Mouse (Mus musculus) embryonic fibroblast, embryonic 13.5 days (primary cell): Measurements from ENCODE around the gene Tlk1. TPM values are rescaled to one million over a fixed set of nuclear protein-coding genes. Genes with fewer than 3 reads are reported as not detected.

Experiments used
- H3K27ac ChIP-seq: 2 replicates; pipeline ENCODE4 v1.5.1; 2012; ENCODE audit warnings: low read length, control low read depth, inconsistent platforms; ENCODE audit not compliant: insufficient read depth
- H3K4me1 ChIP-seq: 2 replicates; pipeline ENCODE4 v1.6.1; 2011; ENCODE audit warnings: low read length; ENCODE audit not compliant: control insufficient read depth, insufficient read depth
- H3K4me3 ChIP-seq: 2 replicates; pipeline ENCODE4 v1.5.1; 2011; ENCODE audit warnings: mild to moderate bottlenecking, control low read depth, low read length; ENCODE audit not compliant: insufficient read depth
- CTCF ChIP-seq: IDR thresholded peaks from 2 replicates; pipeline ENCODE4 v1.5.1; 2011; ENCODE audit warnings: mild to moderate bottlenecking, control low read depth, low read length, moderate library complexity, borderline replicate concordance; ENCODE audit not compliant: insufficient read depth
- POLR2A ChIP-seq: IDR thresholded peaks from 2 replicates; pipeline ENCODE4 v1.6.1; 2011; ENCODE audit warnings: low read depth, mild to moderate bottlenecking, control low read depth, low read length, moderate library complexity
- polyA plus RNA-seq: library from polyadenylated mRNA; stranded (reverse); fragments of >200 nt; gene quantifications from 2 replicates; pipeline ENCODE4 v1.2.4, GENCODE M21; 2011; ENCODE audit warnings: low read depth; ENCODE audit not compliant: missing spikeins, insufficient read length

The Tlk1 gene
- polyA plus RNA-seq, 1 experiment = 59.1 TPM

DNA sequence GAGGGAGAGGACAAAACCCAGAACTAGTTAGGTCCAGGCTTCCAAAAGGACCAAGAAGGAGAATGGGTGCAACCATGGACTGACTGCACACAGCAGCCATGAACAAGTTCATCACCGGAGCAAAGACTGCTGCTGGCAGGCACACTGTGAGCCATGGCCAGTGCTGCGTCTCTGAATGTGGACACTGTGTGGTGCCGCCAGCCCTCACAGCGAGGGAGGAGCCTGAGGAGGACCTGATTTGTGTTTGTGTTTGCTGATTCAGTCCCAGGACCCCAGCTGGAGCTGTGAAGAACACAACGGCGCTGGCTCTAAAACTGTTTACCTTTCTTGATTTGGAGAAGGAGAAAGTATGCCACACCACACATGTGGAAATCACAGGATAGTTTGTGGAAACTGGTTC is 22.9 kb downstream of the Tlk1 start:
- no peak overlapping the region for H3K4me3 ChIP-seq

DNA sequence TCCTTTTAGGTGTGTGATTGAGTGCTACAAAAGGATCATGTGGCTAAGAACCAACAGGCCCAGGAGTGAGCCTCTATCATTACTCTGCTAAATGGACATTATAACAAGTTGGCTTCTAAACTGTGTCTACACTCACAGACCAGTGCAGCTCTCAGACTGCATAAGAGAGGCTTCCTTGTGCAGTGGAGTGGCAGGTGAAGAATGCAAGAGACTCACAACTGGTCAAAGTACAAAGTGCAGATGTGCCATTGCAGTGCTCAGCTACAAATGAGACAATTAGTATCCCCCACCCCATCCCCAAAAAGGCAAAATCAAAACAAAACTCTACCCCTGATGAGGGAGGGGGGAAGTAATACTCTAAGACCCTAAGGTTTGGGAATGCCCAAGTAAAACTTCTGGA is 24.0 kb downstream of the Tlk1 start:
- Histone ChIP-seq H3K4me1 (peaks cover 2% of the 10 kb centered on the region; the same call in 1 of the 2 replicates), H3K27ac (no peak overlapping the region), H3K4me3 (no peak overlapping the region)
- TF ChIP-seq CTCF (no peak), POLR2A (no peak)

More for the DNA sequence above, 22.9 kb downstream of the Tlk1 start:
- H3K4me1 ChIP-seq = peaks cover 2% of the 10 kb centered on the region; the same call in 1 of the 2 replicates
- H3K27ac ChIP-seq = no peak overlapping the region
- TF ChIP-seq POLR2A (no peak), CTCF (no peak)

DNA sequence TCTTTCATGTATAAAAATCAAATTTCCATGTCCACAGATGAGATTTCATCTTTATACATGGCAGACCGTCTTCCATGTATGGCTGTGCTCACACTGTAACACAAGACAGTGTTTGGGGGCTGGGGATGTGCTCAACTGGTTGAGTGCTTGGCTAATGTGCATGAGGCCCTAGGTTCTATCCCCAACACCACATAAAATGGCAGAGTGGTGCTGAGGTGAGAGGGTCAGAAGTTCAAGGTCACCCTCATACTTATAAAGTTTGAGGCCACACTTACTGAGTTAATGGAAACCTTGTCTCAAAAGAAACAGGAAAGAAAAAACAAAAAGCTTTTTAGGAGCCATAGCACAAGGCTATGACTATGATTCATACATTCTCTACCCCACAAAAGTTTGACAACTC is 25.1 kb downstream of the Tlk1 start:
- TF ChIP-seq POLR2A = no peak
- TF ChIP-seq CTCF = no peak

DNA sequence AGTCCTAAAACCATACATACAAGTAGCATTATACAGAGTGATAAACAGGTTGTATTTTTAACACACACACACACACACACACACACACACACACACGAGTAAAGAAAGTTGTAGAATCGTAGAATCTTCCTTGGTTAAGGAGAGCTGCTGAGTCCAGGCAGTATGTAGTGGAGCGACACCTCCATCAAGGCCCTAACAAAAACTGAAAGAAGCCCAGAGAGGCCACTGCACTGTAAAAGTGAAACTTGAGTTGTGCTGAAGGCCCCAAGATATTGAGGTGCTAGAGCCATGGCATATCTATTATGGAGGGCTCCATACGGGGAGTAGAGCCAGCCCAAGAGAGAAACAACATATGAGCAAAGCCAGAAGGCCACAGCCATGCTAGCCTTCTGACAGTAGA is 32.3 kb downstream of the Tlk1 start:
- Histone ChIP-seq H3K4me3 (no peak overlapping the region), H3K27ac (no peak overlapping the region), H3K4me1 (no peaks in the 10 kb centered on the region)
- TF ChIP-seq CTCF = no peak
- no peak for TF ChIP-seq POLR2A

More for the DNA sequence above, 25.1 kb downstream of the Tlk1 start:
- Histone ChIP-seq H3K27ac (no peak overlapping the region), H3K4me3 (no peak overlapping the region), H3K4me1 (peaks cover 2% of the 10 kb centered on the region; the same call in 1 of the 2 replicates)

DNA sequence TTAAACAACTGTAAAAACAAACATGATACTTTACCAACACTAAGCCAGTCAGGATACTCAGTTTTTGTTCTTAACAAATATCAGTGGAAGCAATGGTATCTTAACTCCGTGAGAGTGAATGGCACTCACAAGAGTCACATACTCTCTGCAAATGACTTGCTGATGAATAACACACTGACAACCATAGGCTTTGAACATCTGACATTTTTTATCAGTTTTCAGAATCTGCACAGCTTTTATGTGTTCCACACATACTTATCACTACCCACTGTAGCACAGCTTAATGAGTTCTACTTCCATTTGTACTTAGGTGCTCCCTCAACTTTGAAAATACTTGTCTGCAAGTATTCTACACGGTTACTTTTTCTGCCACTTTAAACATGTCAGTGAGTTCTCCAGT is 35.3 kb downstream of the Tlk1 start:
- no peaks in the 10 kb centered on the region for H3K4me1 ChIP-seq
- no peak overlapping the region for H3K4me3 ChIP-seq

DNA sequence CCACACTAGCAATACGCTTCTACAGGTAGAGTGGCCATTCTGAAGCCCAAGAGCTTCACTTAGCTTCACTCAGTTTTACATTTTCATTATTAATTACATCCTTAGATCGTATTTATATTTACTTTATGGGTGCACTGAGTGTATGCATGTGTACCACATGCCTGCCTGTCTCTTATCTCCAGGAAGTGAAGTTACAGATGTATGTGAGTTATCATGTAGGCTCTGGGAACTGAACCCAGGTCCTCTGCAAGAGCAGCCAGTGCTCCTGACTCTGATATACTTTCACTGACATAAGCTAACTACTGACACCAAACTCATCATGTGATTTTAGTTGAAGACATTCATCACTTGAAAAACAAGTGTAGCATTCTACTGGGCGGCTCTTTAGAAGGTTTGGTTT is 36.2 kb downstream of the Tlk1 start:
- TF ChIP-seq CTCF (no peak), POLR2A (no peak)
- H3K27ac ChIP-seq = no peak overlapping the region
- no peaks in the 10 kb centered on the region for H3K4me1 ChIP-seq

More for the DNA sequence above, 35.3 kb downstream of the Tlk1 start:
- TF ChIP-seq CTCF = no peak
- no peak for TF ChIP-seq POLR2A
- H3K27ac ChIP-seq = no peak overlapping the region

DNA sequence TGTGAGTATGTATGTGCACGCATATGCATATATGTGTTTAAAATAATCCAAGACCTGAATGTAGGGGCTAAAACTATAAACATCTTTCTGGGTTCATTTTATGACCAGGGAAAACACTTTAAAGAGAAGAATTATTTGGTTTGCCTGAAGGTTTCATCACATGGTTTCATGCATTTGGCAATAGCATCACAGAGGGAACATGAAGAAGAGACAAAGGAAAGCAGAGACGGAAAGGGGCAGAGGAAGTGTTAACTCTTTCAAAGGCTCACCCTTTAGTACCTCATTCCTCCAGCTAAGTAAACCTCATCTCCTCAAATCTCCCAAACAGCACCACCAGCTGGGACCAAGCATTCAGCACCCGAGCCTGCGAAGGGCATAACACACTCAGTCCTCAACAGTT is 41.1 kb downstream of the Tlk1 start:
- no peak overlapping the region for H3K27ac ChIP-seq
- H3K4me1 ChIP-seq = no peaks in the 10 kb centered on the region
- no peak overlapping the region for H3K4me3 ChIP-seq
- TF ChIP-seq CTCF (no peak), POLR2A (no peak)

More for the DNA sequence above, 36.2 kb downstream of the Tlk1 start:
- no peak overlapping the region for H3K4me3 ChIP-seq

DNA sequence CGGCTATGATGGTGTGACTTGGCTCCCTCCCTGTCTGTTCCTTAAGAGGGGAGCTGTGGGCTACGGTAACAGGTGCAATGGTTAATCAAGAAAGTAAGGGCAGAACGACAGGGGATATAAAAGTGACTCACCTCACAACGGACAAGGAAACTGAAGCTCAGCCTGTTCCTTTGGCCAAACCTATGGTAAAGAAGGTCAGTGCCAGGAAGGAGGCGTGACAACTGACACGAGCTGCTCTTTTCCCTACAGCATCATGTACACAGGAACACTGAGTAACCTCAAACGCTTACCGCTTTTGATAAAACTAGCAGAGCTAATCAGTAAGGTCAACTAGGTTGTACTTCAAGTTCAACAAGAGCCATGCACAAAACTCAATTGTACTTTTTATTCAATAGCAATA is 42.0 kb downstream of the Tlk1 start:
- H3K4me1 ChIP-seq = no peaks in the 10 kb centered on the region
- H3K4me3 ChIP-seq = no peak overlapping the region
- TF ChIP-seq POLR2A (no peak), CTCF (no peak)
- H3K27ac ChIP-seq = no peak overlapping the region

DNA sequence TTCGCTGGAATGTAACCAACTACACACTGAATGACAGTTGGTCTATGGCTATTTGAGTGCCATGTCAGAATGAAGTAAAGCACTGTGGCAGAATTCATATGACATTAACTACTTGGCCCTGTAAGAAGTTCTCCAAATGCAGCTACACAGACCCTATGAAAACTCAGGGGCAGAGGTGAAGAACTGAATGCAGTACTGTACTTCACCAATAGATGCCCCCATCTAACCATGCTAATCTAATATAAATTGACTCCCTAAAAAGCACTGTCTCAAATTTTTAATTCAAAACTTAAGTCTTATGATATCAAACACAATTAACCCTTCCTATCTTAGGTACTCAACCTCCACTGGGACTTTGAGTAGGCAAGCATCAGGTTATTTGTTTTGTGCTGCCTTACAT is 45.9 kb downstream of the Tlk1 start:
- Histone ChIP-seq H3K4me1 (no peaks in the 10 kb centered on the region), H3K4me3 (no peak overlapping the region), H3K27ac (no peak overlapping the region)
- TF ChIP-seq POLR2A = no peak
- TF ChIP-seq CTCF = no peak

DNA sequence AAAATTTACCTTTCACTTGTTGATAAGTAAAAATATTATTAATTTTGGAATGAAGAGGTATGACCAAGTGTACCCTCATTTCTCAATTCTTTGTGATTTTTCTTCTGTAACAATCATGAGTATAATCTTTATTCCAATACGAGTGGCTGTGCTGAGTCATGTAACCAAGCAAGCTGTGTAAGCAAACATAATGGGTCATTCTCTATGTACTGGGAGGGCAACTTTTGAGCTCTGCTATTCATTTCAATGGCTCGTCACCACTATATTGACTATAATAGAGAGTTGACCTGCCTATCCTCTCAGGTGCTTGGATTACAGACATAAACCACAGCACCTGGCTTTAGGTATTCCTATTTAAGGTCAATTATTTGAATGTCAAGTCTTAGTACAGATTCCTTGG is 48.8 kb downstream of the Tlk1 start:
- no peaks in the 10 kb centered on the region for H3K4me1 ChIP-seq
- TF ChIP-seq CTCF (no peak), POLR2A (no peak)
- no peak overlapping the region for H3K4me3 ChIP-seq
- no peak overlapping the region for H3K27ac ChIP-seq

DNA sequence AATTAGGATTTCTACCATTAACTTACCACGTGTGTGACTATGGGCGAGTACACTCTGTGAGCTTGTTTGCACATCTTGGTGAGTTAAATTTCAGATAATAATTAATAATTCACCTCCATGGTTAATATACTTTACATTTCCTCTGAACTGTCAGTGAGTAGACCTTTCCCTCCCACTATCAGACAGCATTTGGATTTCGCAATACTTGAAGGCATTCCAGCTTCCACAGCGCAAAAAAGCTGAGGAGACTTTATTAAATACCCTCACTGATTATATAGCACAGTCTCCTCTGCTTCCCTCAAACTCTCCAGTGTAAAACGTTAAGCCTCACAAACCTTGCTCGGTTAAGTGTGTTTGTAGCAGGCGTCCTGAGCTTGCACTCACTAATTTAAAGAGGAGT is 60.8 kb downstream of the Tlk1 start:
- TF ChIP-seq POLR2A = no peak
- no peak for TF ChIP-seq CTCF
- H3K4me3 ChIP-seq = no peak overlapping the region
- no peak overlapping the region for H3K27ac ChIP-seq
- no peaks in the 10 kb centered on the region for H3K4me1 ChIP-seq
